Mouse (Mus musculus) midbrain, postnatal 0 days (tissue): ENCODE measurements around the gene Meis2. TPM values are rescaled to one million over a fixed set of nuclear protein-coding genes. Genes with fewer than 3 reads are reported as not detected.

Source experiments
- ATAC-seq: fragments of 200-750 bp; cut with Nextera tagmentation; 2 replicates; pipeline ENCODE4 v1.8.0; 2017; ENCODE audit warnings: moderate number of reproducible peaks, mild to moderate bottlenecking, moderate TSS enrichment, moderate library complexity; ENCODE audit not compliant: low FRiP score
- DNase-seq: peaks from one replicate; pipeline ENCODE4 v3.0.0-alpha.2; 2015; ENCODE audit warnings: low spot score
- H3K27ac ChIP-seq: fragments of 300-500 bp; sonication (generic); 2 replicates; pipeline ENCODE4 v1.5.1; 2014; ENCODE audit warnings: low read depth, mild to moderate bottlenecking, low read length, mixed read lengths
- H3K27me3 ChIP-seq: fragments of 300-500 bp; sonication (generic); 2 replicates; pipeline ENCODE4 v1.6.1; 2014; ENCODE audit warnings: low read length, control low read depth, mixed read lengths; ENCODE audit not compliant: insufficient read depth
- H3K36me3 ChIP-seq: fragments of 300-500 bp; sonication (generic); 2 replicates; pipeline ENCODE4 v1.6.1; 2014; ENCODE audit warnings: low read length, control low read depth, mixed read lengths; ENCODE audit not compliant: insufficient read depth
- H3K4me1 ChIP-seq: fragments of 300-500 bp; sonication (generic); 2 replicates; pipeline ENCODE4 v1.6.1; 2014; ENCODE audit warnings: mild to moderate bottlenecking, control low read depth, antibody characterized with exemption, low read length, mixed read lengths; ENCODE audit not compliant: insufficient read depth
- H3K4me2 ChIP-seq: fragments of 300-500 bp; sonication (generic); 2 replicates; pipeline ENCODE4 v1.6.1; 2014; ENCODE audit warnings: low read depth, mild to moderate bottlenecking, low read length, mixed read lengths; ENCODE audit not compliant: poor library complexity, severe bottlenecking
- H3K4me3 ChIP-seq: fragments of 300-500 bp; sonication (generic); 2 replicates; pipeline ENCODE4 v1.5.1; 2014; ENCODE audit warnings: low read depth, mild to moderate bottlenecking, low read length, moderate library complexity
- H3K9ac ChIP-seq: fragments of 300-500 bp; sonication (generic); replicated peaks from 2 replicates; pipeline ENCODE4 v1.6.1; 2014; ENCODE audit warnings: mild to moderate bottlenecking, low read length, moderate library complexity, mixed read lengths; ENCODE audit not compliant: poor library complexity, severe bottlenecking
- H3K9me3 ChIP-seq: fragments of 300-500 bp; sonication (generic); 2 replicates; pipeline ENCODE4 v1.6.1; 2016; ENCODE audit warnings: low read length, control low read depth
- CTCF ChIP-seq: IDR thresholded peaks from 2 replicates; pipeline ENCODE4 v1.5.1; 2016; ENCODE audit warnings: antibody characterized with exemption, mild to moderate bottlenecking
- WGBS: fragments of 180-500 bp; shearing (Covaris S2); extraction: QIAGEN DNeasy Blood & Tissue Kit; methylation state at CpG from one replicate; pipeline ENCODE4 v1.1.7; 2014; 5-methylcytosine and 5-hydroxymethylcytosine counted together
- polyA plus RNA-seq: library from polyadenylated mRNA; unstranded; fragments of >200 nt; fragmentation: Nextera tagmentation; extraction: Ambion mirVana; gene quantifications from 2 replicates; pipeline ENCODE4 v1.2.1, GENCODE M21; 2015
- total RNA-seq: library from RNA; depleted of rRNA; stranded (reverse); fragments of >200 nt; gene quantifications from 2 replicates; pipeline ENCODE4 v1.2.3, GENCODE M21; 2014

Meis2 gene
- total and polyA plus RNA-seq, 2 experiments from 2014 or later = 52.1 to 147 TPM

DNA sequence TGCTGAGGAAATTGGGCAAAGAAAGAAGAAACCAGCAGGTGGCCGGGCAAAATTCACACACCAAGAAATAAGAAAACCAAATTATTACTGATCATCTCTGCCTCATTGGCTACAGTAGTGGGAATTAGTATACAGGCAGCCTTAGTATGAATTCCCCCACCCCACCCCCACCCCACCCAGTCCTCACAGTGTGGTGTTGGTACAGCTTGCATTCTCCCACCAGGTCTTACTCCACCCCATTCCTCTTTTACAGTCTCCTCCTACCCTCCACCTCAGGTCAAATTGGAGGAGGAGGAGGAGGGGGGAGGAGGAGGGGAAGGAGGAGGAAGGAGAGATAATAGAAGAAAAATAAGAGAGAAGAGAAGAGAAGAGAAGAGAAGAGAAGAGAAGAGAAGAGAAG is 6.0 kb downstream of the Meis2 start:
- ATAC-seq (no peak), DNase-seq (no peak)
- H3K9me3 ChIP-seq = no peaks in the 10 kb centered on the region
- no peak for TF ChIP-seq CTCF
- peak overlapping the region; percentile 84 for H3K27ac ChIP-seq
- H3K27me3 ChIP-seq = 0 out of 2 replicates have a peak, but pooled peaks cover 4% of the 10 kb centered on the region
- peak overlapping the region; percentile 69; the same call in 1 of the 2 replicates for H3K9ac ChIP-seq
- WGBS = 41% methylated on average over 1 of the region's 1 CpGs
- peak overlapping the region; percentile 74 for H3K4me2 ChIP-seq
- H3K4me1 ChIP-seq = no peaks in the 10 kb centered on the region
- H3K4me3 ChIP-seq = peak overlapping the region; percentile 56
- H3K36me3 ChIP-seq = no peaks in the 10 kb centered on the region

DNA sequence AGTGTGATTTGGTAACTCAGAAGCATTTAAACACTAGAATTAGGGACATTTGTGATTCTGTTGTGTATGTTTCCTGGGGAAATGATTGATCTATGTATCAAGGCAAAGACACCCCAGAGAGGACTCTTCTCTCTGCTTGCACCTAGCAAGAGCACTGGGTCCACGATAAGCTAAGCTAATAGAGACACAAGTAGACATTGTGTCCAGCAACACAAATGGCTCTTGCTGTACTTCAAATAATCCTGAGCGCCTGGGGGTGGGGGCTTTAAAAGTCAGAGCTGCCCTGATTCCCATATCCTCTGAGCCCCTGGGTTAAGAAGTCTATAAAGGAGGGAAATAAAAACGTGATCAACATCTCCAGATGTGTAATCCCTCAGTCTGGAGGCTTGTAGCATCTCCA is 6.6 kb downstream of the Meis2 start:
- H3K27me3 ChIP-seq = 0 out of 2 replicates have a peak, but pooled peaks cover 4% of the 10 kb centered on the region
- TF ChIP-seq CTCF = no peak
- no peaks in the 10 kb centered on the region for H3K9me3 ChIP-seq
- WGBS = 34% methylated on average over 3 of the region's 3 CpGs
- H3K36me3 ChIP-seq = no peaks in the 10 kb centered on the region
- ATAC-seq (no peak), DNase-seq (no peak)
- H3K4me3 ChIP-seq = peak overlapping the region; percentile 56
- no peaks in the 10 kb centered on the region for H3K4me1 ChIP-seq
- peak overlapping the region; percentile 84 for H3K27ac ChIP-seq
- H3K9ac ChIP-seq = no peak overlapping the region
- H3K4me2 ChIP-seq = peak overlapping the region; percentile 74

DNA sequence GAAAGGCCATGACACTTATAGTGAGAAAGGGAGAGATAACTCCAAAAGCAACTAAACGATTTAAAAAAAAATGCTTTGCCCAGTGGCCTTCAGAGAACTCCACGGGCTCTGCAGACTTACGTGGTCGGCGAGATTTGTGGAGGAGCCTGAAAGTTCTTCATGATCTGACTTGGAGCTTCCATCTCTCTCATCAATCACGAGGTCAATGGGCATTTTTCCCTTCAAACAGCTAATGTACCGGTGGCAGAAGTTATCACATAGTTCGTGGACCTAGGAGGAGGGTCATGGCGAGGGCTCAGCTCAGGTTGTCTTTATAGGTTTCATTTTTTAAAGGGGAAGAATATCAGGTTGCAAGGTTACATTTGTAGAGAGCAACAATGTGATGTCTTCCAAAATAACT is 7.1 kb downstream of the Meis2 start:
- no peak for DNase-seq
- Histone ChIP-seq H3K27me3 (0 out of 2 replicates have a peak, but pooled peaks cover 4% of the 10 kb centered on the region), H3K9ac (no peak overlapping the region), H3K27ac (peak overlapping the region; percentile 84), H3K4me3 (peak overlapping the region; percentile 56), H3K9me3 (no peaks in the 10 kb centered on the region), H3K36me3 (no peaks in the 10 kb centered on the region), H3K4me1 (no peaks in the 10 kb centered on the region), H3K4me2 (peak overlapping the region; percentile 74)
- no peak for TF ChIP-seq CTCF
- ATAC-seq = no peak
- 51% methylated on average over 9 of the region's 9 CpGs for WGBS

DNA sequence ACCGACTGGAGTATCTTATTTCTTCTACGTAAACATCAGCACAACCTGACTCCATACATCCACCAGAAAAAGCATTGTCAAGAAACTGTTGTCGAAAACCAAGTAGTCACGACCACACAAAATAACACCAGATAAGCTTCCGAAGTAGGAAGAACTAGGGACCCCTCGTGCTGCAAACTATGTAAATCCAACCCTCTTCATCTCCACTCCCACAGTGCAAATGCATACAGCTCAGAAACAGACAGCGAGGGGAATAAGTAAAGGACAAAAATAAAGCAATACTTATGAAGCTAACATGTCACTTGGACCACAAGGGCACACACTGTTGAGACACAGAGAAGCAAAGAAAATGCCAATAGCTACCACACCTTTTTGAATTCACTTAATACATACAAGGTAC is 8.8 kb downstream of the Meis2 start:
- peak overlapping the region; percentile 56 for H3K4me3 ChIP-seq
- WGBS = 48% methylated on average over 7 of the region's 7 CpGs
- no peaks in the 10 kb centered on the region for H3K4me1 ChIP-seq
- no peak overlapping the region for H3K27ac ChIP-seq
- H3K9ac ChIP-seq = 0 out of 2 replicates have a peak overlapping the region, but pooled peaks have one; percentile 54
- DNase-seq = no peak
- H3K27me3 ChIP-seq = 0 out of 2 replicates have a peak, but pooled peaks cover 4% of the 10 kb centered on the region
- no peaks in the 10 kb centered on the region for H3K9me3 ChIP-seq
- no peak for TF ChIP-seq CTCF
- no peak for ATAC-seq
- H3K4me2 ChIP-seq = peak overlapping the region; percentile 74
- H3K36me3 ChIP-seq = no peaks in the 10 kb centered on the region

DNA sequence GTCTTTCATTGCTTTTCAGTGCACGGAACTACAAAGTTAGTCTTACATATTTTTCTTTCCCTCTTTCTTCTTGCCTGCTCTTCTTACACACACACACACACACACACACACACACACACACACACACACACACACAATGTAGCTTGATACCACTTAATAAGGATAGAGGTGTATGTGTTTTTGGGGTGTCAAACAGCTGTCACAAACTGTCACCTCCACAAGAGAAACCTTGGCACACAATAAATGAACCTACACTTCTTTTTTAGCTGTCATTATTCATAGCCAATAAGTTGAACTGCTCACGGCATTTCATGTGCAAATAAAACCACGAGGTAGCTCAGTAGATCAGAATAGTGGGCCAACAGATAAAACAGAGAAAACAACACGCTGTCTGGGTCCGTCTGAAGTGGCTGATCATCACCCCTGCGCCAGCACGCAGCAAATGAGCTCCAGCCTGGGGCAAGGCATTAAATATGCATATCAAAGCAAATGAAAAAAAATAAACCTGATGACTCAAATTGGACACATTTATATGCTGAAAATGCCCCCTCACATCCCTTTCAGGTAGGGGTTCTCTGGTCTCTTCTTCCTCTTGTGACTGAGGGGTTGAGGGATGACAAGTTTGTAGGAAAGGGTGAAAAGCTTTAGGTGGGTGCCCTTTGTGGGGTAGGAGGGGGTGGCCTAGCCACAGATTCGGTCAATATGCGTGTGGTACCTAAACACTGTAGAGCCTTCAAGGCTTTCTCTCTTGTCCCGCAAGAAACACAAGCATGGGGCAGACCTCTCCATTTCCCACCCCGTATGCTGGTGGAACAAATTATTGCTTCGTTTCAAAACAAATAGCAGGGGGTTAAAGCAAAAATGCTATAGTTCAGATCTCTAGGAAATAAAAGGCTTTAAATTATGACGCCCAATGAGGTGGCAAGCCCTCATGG is 9.7 kb downstream of the Meis2 start:
- H3K4me2 ChIP-seq = peak overlapping the region; percentile 74
- 48% methylated on average over 13 of the region's 13 CpGs for WGBS
- no peaks in the 10 kb centered on the region for H3K36me3 ChIP-seq
- peak overlapping the region; percentile 2; the same call in 1 of the 2 replicates for H3K27ac ChIP-seq
- no peaks in the 10 kb centered on the region for H3K9me3 ChIP-seq
- peak overlapping the region; percentile 56 for H3K4me3 ChIP-seq
- H3K27me3 ChIP-seq = 0 out of 2 replicates have a peak, but pooled peaks cover 4% of the 10 kb centered on the region
- ATAC-seq (no peak), DNase-seq (no peak)
- peak overlapping the region; percentile 37 for H3K9ac ChIP-seq
- H3K4me1 ChIP-seq = no peaks in the 10 kb centered on the region
- no peak for TF ChIP-seq CTCF

DNA sequence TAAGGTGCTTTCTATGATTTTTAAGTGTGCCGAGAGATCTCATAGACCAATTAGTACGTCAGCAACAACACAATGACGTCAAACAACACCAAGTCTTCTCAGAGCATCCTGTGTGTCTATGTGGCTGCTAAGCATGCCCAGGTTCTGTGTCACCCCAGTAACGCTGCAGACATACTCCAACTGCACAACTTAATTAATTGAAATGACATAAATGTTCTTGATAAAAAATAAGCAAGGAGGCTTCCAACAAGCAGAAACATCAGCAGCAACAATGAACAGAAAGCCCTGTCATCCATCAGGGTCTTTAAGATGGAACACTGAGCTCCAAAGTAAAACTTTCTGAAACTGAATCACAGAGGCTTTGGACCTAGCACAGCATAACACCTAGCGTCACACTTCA is 11.7 kb downstream of the Meis2 start:
- Histone ChIP-seq H3K9ac (0 out of 2 replicates have a peak overlapping the region, but pooled peaks have one; percentile 13), H3K27me3 (0 out of 2 replicates have a peak, but pooled peaks cover under 1% of the 10 kb centered on the region), H3K4me2 (peak overlapping the region; percentile 35), H3K9me3 (no peaks in the 10 kb centered on the region), H3K4me1 (no peaks in the 10 kb centered on the region), H3K36me3 (no peaks in the 10 kb centered on the region), H3K27ac (no peak overlapping the region), H3K4me3 (peak overlapping the region; percentile 19)
- 60% methylated on average over 5 of the region's 5 CpGs for WGBS
- ATAC-seq (no peak), DNase-seq (no peak)
- no peak for TF ChIP-seq CTCF
